Mouse (Mus musculus) midbrain, embryonic 13.5 days (tissue): ENCODE results near the gene Wfdc3. TPM values are rescaled to one million over a fixed set of nuclear protein-coding genes. Genes with fewer than 3 reads are reported as not detected.

Experiments used
- polyA plus RNA-seq: library from polyadenylated mRNA; unstranded; fragments of >200 nt; fragmentation: Nextera tagmentation; extraction: Ambion mirVana; gene quantifications from 2 replicates; pipeline ENCODE4 v1.2.1, GENCODE M21; 2015

Gene Wfdc3
- polyA plus RNA-seq, 1 experiment from 2014 or later, result 1.3 TPM

Other genes starting within 250 kb of the Wfdc3 start
- gene Pigt, start 248.4 kb downstream of the Wfdc3 start, polyA plus RNA-seq, result 64.2 and 67.8 TPM in 2 replicates
- gene Wfdc2, start 183.5 kb downstream of the Wfdc3 start, polyA plus RNA-seq, result 5.7 and 6.8 TPM in 2 replicates
- not detected in 2 replicates for gene Spint3, start 172.5 kb downstream of the Wfdc3 start, polyA plus RNA-seq
- gene Wfdc6a, start 160.5 kb downstream of the Wfdc3 start, polyA plus RNA-seq, result not detected in 2 replicates
- gene Eppin, start 152.3 kb downstream of the Wfdc3 start, polyA plus RNA-seq, result not detected in 2 replicates
- not detected in 2 replicates for gene Wfdc6b, start 132.4 kb downstream of the Wfdc3 start, polyA plus RNA-seq
- gene Wfdc8, start 132.3 kb downstream of the Wfdc3 start, polyA plus RNA-seq, result not detected in 2 replicates
- not detected in 2 replicates for gene Wfdc16, start 107.1 kb downstream of the Wfdc3 start, polyA plus RNA-seq
- gene Wfdc10, start 89.9 kb downstream of the Wfdc3 start, polyA plus RNA-seq, result not detected in 2 replicates
- not detected in 2 replicates for gene Wfdc9, start 89.3 kb downstream of the Wfdc3 start, polyA plus RNA-seq
- gene Wfdc11, start 71.8 kb downstream of the Wfdc3 start, polyA plus RNA-seq, result not detected in 2 replicates
- not detected in 2 replicates for gene Wfdc13, start 60.8 kb downstream of the Wfdc3 start, polyA plus RNA-seq
- not detected in 2 replicates for gene Spint4, start 47.4 kb downstream of the Wfdc3 start, polyA plus RNA-seq
- not detected in 2 replicates for gene Spint5, start 30.6 kb downstream of the Wfdc3 start, polyA plus RNA-seq
- 65.4 and 72.6 TPM in 2 replicates for gene Dnttip1, start 52 bp upstream of the Wfdc3 start, polyA plus RNA-seq
- 203 and 208 TPM in 2 replicates for gene Ube2c, start 24.0 kb upstream of the Wfdc3 start, polyA plus RNA-seq
- not detected in 2 replicates for gene Tnnc2, start 34.0 kb upstream of the Wfdc3 start, polyA plus RNA-seq
- 17.2 and 19.1 TPM in 2 replicates for gene Snx21, start 39.9 kb upstream of the Wfdc3 start, polyA plus RNA-seq
- 19.9 and 20.4 TPM in 2 replicates for gene Acot8, start 59.0 kb upstream of the Wfdc3 start, polyA plus RNA-seq
- gene Zswim3, start 59.2 kb upstream of the Wfdc3 start, polyA plus RNA-seq, result 15.2 and 15.5 TPM in 2 replicates
- gene Zswim1, start 76.8 kb upstream of the Wfdc3 start, polyA plus RNA-seq, result 25.4 and 25.8 TPM in 2 replicates
- not detected in 2 replicates for gene Spata25, start 82.6 kb upstream of the Wfdc3 start, polyA plus RNA-seq
- gene Ctsa, start 86.9 kb upstream of the Wfdc3 start, polyA plus RNA-seq, result 92.0 and 94.2 TPM in 2 replicates
- gene Neurl2, start 87.5 kb upstream of the Wfdc3 start, polyA plus RNA-seq, result 4.7 TPM in 2 replicates
- 69.1 and 96.1 TPM in 2 replicates for gene Pltp, start 111.8 kb upstream of the Wfdc3 start, polyA plus RNA-seq
- 98.1 and 108 TPM in 2 replicates for gene Pcif1, start 133.4 kb upstream of the Wfdc3 start, polyA plus RNA-seq
- 13.5 and 15.1 TPM in 2 replicates for gene Zfp335, start 165.8 kb upstream of the Wfdc3 start, polyA plus RNA-seq
- gene Mmp9, start 194.8 kb upstream of the Wfdc3 start, polyA plus RNA-seq, result 17.2 and 19.5 TPM in 2 replicates
- gene Slc12a5, start 214.9 kb upstream of the Wfdc3 start, polyA plus RNA-seq, result 19.7 and 20.2 TPM in 2 replicates